Mouse (Mus musculus): ENCODE data around the gene Ptrhd1.

GRCm38 (mm10) chr12:4193025-4193740 lies 40.6 kb upstream of the Ptrhd1 start:
- no peak for TF ChIP-seq CTCF (IDR thresholded peaks at IDR 0.05; ENCODE audit: low read depth, low read length)
- no peak for TF ChIP-seq TAL1 (conservative IDR thresholded peaks at IDR 0.05; ENCODE audit: low read depth, low read length)
- no peak for TF ChIP-seq GATA1 (IDR thresholded peaks at IDR 0.05; ENCODE audit: borderline replicate concordance, low read length)
- no peak for TF ChIP-seq POLR2AphosphoS5 (IDR thresholded peaks at IDR 0.05; ENCODE audit: insufficient replicate concordance, low read depth, low read length)
- no peak for TF ChIP-seq GATA2 (IDR thresholded peaks at IDR 0.05; ENCODE audit: borderline replicate concordance, low read depth, low read length)

Measured in G1E (cell line).